Mouse (Mus musculus) liver, embryonic 11.5 days (tissue): ENCODE results near the gene Pdcd7. TPM values are rescaled to one million over a fixed set of nuclear protein-coding genes. Genes with fewer than 3 reads are reported as not detected.

Source experiments
- ATAC-seq: fragments of 200-750 bp; cut with Nextera tagmentation; replicated peaks from 2 replicates; pipeline ENCODE4 v1.8.0; 2017; ENCODE audit warnings: moderate number of reproducible peaks, mild to moderate bottlenecking, moderate TSS enrichment, moderate library complexity; ENCODE audit not compliant: low FRiP score
- DNase-seq: peaks from one replicate; pipeline ENCODE4 v3.0.0-alpha.2; 2017; ENCODE audit warnings: low spot score
- H3K27ac ChIP-seq: fragments of 300-500 bp; sonication (generic); 2 replicates; pipeline ENCODE4 v1.5.1; 2014; ENCODE audit warnings: mild to moderate bottlenecking, low read depth, low read length, control low read depth
- H3K27me3 ChIP-seq: fragments of 300-500 bp; sonication (generic); replicated peaks from 2 replicates; pipeline ENCODE4 v1.6.1; 2014; ENCODE audit warnings: low read length, mixed read lengths; ENCODE audit not compliant: control insufficient read depth, insufficient read depth
- H3K36me3 ChIP-seq: fragments of 300-500 bp; sonication (generic); 2 replicates; pipeline ENCODE4 v1.6.1; 2014; ENCODE audit warnings: mild to moderate bottlenecking, low read length, moderate library complexity, mixed read lengths; ENCODE audit not compliant: control insufficient read depth, insufficient read depth
- H3K4me1 ChIP-seq: fragments of 300-500 bp; sonication (generic); replicated peaks from 2 replicates; pipeline ENCODE4 v1.6.1; 2014; ENCODE audit warnings: low read length, mixed read lengths; ENCODE audit not compliant: control insufficient read depth, insufficient read depth
- H3K4me2 ChIP-seq: fragments of 300-500 bp; sonication (generic); 2 replicates; pipeline ENCODE4 v1.6.1; 2014; ENCODE audit warnings: mild to moderate bottlenecking, control low read depth, moderate library complexity
- H3K4me3 ChIP-seq: fragments of 300-500 bp; sonication (generic); 2 replicates; pipeline ENCODE4 v1.5.1; 2014; ENCODE audit warnings: low read depth, low read length, control low read depth
- H3K9ac ChIP-seq: fragments of 300-500 bp; sonication (generic); 2 replicates; pipeline ENCODE4 v1.6.1; 2014; ENCODE audit warnings: low read depth, low read length, control low read depth
- H3K9me3 ChIP-seq: fragments of 300-500 bp; sonication (generic); 2 replicates; pipeline ENCODE4 v1.6.1; 2016; ENCODE audit warnings: low read length, inconsistent platforms, mixed read lengths; ENCODE audit not compliant: control insufficient read depth
- WGBS: fragments of 180-500 bp; shearing (Covaris S2); extraction: QIAGEN DNeasy Blood & Tissue Kit; methylation state at CpG from one replicate; pipeline ENCODE4 v1.1.7; 2014; 5-methylcytosine and 5-hydroxymethylcytosine counted together
- polyA plus RNA-seq: library from polyadenylated mRNA; unstranded; fragments of >200 nt; fragmentation: Nextera tagmentation; extraction: Ambion mirVana; gene quantifications from 2 replicates; pipeline ENCODE4 v1.2.1, GENCODE M21; 2014

Pdcd7 gene
- polyA plus RNA-seq, 1 experiment from 2014 or later = 10.5 TPM

DNA sequence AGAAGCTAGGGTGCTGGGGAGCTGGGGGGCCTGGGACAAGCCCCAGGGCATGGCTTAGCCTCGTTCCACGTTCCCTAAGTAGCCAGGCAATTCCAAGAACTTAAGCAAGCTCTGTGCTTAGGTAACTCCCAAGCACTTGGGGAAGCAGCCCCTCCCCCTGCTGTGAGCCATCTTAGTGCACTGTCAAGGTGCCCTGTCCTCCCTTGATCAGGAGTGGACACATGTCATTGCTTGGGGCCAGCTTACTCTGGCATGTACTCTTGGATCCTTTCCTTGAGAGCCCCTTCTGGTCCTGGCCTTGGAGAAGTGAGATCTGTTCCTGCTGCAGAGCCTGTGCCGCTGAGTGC lies 36.8 kb downstream of the Pdcd7 start:
- Histone ChIP-seq H3K9me3 (no peaks in the 10 kb centered on the region), H3K9ac (no peak overlapping the region), H3K4me2 (no peak overlapping the region), H3K27me3 (0 out of 2 replicates have a peak, but pooled peaks cover 2% of the 10 kb centered on the region), H3K27ac (no peak overlapping the region), H3K4me1 (no peaks in the 10 kb centered on the region), H3K36me3 (no peaks in the 10 kb centered on the region), H3K4me3 (no peak overlapping the region)
- WGBS = 60% methylated on average over 3 of the region's 3 CpGs
- DNase-seq (no peak), ATAC-seq (no peak)

DNA sequence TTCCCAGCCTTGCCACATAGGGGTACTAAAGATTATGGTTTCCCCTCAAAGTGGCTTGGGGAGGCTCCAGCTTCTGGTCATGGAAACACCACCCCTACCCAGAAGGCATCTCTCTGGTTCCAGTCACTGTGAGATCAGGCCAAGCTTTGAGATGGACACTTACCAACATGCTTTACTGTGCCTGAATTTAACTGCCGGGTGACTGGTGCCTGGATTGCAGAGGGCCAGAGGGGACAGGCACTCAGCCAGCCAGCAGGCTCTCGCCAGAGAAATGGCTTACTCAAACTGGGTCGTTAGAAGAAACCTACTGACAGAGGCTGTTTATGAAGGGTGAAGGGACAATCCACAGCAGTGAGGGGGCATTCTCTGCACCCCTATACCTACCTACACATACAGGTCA lies 38.4 kb downstream of the Pdcd7 start:
- no peak for ATAC-seq
- DNase-seq = no peak
- Histone ChIP-seq H3K27me3 (peaks cover 8% of the 10 kb centered on the region), H3K9ac (no peak overlapping the region), H3K9me3 (no peaks in the 10 kb centered on the region), H3K36me3 (no peaks in the 10 kb centered on the region), H3K4me1 (no peaks in the 10 kb centered on the region), H3K27ac (no peak overlapping the region), H3K4me2 (no peak overlapping the region), H3K4me3 (no peak overlapping the region)
- 55% methylated on average over 3 of the region's 3 CpGs for WGBS

DNA sequence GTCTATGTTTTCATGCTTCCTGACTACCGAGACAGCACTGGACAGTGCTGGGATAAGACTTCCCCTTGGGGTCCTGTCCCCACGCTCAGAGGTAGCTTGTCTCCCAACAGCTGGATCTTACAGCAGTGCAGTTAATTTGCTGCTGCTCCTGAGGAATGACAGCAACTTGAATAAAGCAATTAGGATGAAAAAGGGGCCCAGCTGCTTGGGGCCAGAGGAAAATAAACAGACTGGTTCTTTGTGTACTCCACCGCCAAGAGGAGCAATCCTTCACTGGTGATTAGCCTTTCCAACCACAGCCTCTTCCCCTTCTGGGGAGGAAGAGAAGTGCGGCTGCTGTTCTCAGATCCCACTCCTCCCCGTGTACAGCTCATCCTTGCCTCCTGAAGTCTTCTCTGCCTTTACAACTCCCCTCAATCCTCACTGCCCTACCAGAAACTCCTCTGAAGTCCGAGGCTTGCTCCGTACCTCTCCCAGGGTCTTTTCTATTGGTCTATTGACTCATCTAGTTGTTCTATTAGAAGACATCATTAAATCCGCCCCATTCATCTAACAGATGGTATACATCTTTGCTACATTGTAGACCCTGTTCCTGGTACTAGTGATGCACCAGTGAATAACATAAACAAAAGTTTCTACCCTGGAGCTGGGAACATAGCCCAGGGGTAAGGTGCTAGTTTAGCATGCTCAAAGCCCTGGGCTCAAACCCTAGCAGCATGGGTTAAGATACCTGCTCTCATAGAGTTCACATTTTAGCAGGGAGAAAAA lies 40.7 kb downstream of the Pdcd7 start:
- H3K4me1 ChIP-seq = no peaks in the 10 kb centered on the region
- peaks cover 31% of the 10 kb centered on the region for H3K27me3 ChIP-seq
- H3K36me3 ChIP-seq = no peaks in the 10 kb centered on the region
- 33% methylated on average over 8 of the region's 8 CpGs for WGBS
- H3K27ac ChIP-seq = no peak overlapping the region
- H3K4me2 ChIP-seq = no peak overlapping the region
- ATAC-seq (no peak), DNase-seq (peak; percentile 38)
- no peak overlapping the region for H3K9ac ChIP-seq
- H3K4me3 ChIP-seq = no peak overlapping the region
- no peaks in the 10 kb centered on the region for H3K9me3 ChIP-seq

DNA sequence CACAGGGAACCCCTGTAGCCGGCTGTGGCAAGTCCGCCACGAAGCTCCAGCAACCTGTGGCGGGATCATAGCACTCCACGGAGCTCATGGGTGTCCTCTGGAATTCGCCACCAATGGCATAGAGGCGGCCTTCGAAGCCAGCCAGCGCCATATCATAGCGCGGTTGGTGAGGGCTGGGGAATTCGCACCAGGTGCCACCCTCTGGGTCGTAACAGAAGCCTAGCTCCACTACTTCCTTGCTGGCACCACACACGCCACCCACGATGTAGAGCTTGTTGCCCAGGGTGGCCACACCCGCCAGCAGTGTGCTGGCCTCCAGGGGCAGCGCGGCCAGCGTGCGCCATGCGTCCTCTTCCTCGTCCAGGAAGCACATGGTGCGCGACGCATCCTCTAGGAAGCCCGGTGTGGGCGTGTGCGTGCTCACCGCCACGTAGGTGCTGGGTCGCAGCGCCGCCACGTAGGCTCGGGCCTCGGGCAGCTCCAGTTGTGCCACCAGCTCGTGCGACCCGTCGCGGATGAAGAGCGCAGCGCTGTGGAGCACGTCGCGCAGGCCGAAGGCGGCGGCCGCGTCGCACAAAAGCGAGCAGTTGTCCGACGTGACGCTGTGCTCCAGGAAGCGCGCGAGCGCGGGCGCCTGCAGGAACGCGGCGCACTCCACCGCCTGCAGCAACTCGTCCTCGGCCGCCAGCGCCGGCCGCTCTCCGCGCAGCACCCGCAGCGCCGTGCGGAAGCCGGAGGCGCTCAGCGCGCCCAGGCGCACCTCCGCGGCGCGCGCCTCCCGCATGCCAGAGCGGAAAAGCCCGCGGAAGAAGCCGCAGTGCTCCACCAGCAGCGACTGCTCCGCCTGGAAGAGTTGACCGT lies 45.1 kb downstream of the Pdcd7 start:
- Histone ChIP-seq H3K9ac (no peak overlapping the region; the same call in 1 of the 2 replicates), H3K27ac (no peak overlapping the region)
- DNase-seq = peak; percentile 40

DNA sequence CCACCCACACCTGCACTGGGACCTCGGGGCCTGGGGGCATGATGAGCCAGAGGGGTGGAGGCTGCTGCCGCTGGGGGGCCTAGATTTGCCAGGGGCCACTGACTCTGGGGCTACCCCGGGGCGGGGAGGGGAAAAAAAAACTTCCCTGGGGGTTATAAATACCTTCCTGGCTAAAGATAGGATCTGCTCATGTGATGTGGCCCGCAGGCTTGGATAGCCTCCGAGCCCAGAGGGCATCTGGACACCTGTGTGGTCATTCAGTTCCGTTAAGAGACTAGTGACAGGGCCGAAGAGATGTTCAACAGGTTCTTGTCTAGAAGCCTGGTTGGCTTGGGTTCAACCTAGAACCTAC lies 45.7 kb downstream of the Pdcd7 start, which contains the start of gene Kbtbd13:
TSS of gene Kbtbd13 (minus strand) at position 40 of the 352 bp plus-strand sequence.
- H3K9ac ChIP-seq = no peak within 1 kb of the TSS; the same call in 1 of the 2 replicates
- ATAC-seq = no peak

More for the DNA sequence above, 45.1 kb downstream of the Pdcd7 start:
- 14% methylated on average over 96 of the region's 96 CpGs for WGBS
- peak overlapping the region; percentile 57 for H3K4me2 ChIP-seq
- H3K4me3 ChIP-seq = peak overlapping the region; percentile 44
- ATAC-seq = no peak
- no peaks in the 10 kb centered on the region for H3K4me1 ChIP-seq
- H3K9me3 ChIP-seq = no peaks in the 10 kb centered on the region
- no peaks in the 10 kb centered on the region for H3K36me3 ChIP-seq
- peaks cover 50% of the 10 kb centered on the region for H3K27me3 ChIP-seq

DNA sequence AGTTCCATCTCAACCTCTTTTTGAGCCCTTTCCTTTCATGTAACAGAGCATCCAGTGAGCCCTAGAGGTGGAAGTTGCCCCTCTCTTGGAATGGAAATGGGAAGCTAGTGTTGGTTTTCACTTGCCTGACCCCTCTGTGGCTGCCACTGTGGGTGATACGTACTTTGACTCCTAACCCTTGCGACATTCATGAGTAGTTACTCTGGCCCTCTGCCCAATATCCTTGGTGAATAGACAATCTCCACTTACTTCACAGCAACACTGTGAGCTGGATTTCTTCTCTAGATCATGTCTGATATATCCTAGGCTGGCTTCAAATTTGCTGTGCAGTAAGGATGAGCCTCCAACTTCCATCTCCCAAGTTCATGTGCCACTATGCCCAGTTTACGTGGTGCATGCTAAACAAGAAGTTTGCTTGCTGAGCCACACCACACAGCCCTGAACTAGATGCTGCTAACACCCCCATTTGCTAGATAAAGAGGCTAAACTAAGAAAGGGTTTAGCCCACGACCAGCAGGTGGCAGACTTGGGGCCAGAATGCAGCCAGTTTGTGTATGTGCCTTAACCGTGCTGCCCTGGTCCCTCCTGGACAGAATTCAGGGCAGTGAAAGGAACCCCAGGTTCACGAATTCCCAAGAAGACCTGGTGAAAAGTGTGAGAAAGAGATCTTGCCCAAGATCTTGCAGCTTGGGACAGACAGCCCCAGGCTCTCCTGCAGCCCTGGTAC lies 46.9 kb downstream of the Pdcd7 start:
- 28% methylated on average over 6 of the region's 6 CpGs for WGBS
- H3K36me3 ChIP-seq = no peaks in the 10 kb centered on the region
- no peak overlapping the region for H3K4me3 ChIP-seq
- no peak overlapping the region for H3K27ac ChIP-seq
- H3K9me3 ChIP-seq = no peaks in the 10 kb centered on the region
- no peak overlapping the region for H3K4me2 ChIP-seq
- peaks cover 50% of the 10 kb centered on the region for H3K27me3 ChIP-seq
- DNase-seq (peak; percentile 58), ATAC-seq (no peak)
- H3K4me1 ChIP-seq = no peaks in the 10 kb centered on the region
- no peak overlapping the region for H3K9ac ChIP-seq

More for the DNA sequence above, 45.7 kb downstream of the Pdcd7 start, which contains the start of gene Kbtbd13:
- H3K4me3 ChIP-seq = peak within 1 kb of the TSS; percentile 44
- no peak within 1 kb of the TSS for H3K27ac ChIP-seq
- H3K27me3 ChIP-seq = peaks cover 50% of the 10 kb centered on the region
- DNase-seq = no peak
- no peaks in the 10 kb centered on the region for H3K36me3 ChIP-seq
- no peaks in the 10 kb centered on the region for H3K9me3 ChIP-seq
- 45% methylated on average over 8 of the region's 8 CpGs for WGBS
- no peaks in the 10 kb centered on the region for H3K4me1 ChIP-seq
- H3K4me2 ChIP-seq = peak within 1 kb of the TSS; percentile 57

DNA sequence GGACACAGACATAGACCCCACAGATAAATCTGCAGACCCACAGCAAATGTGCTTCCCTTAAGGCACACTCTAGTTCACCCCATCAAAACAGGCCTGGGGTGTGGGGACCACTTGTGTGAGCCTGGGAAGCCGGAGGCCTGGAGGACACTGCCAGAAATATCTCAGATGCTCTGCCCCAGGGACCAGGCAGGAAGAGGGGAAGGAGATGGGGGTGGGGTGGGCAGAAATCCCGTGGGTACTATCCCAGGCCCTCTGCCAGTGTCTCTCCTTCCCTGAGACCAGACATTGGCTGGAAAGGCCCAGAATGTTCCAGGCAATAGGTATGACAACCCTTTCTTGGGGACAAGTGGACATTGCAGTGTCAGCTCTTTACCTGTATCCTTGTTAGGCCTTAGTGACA lies 47.7 kb downstream of the Pdcd7 start:
- peaks cover 50% of the 10 kb centered on the region for H3K27me3 ChIP-seq
- H3K27ac ChIP-seq = no peak overlapping the region
- no peak for DNase-seq
- H3K4me1 ChIP-seq = peaks cover 2% of the 10 kb centered on the region; the same call in 1 of the 2 replicates
- no peak overlapping the region for H3K4me2 ChIP-seq
- H3K4me3 ChIP-seq = no peak overlapping the region
- H3K36me3 ChIP-seq = no peaks in the 10 kb centered on the region
- H3K9ac ChIP-seq = no peak overlapping the region
- WGBS = 50% methylated on average over 2 of the region's 2 CpGs
- H3K9me3 ChIP-seq = no peaks in the 10 kb centered on the region
- ATAC-seq = no peak

DNA sequence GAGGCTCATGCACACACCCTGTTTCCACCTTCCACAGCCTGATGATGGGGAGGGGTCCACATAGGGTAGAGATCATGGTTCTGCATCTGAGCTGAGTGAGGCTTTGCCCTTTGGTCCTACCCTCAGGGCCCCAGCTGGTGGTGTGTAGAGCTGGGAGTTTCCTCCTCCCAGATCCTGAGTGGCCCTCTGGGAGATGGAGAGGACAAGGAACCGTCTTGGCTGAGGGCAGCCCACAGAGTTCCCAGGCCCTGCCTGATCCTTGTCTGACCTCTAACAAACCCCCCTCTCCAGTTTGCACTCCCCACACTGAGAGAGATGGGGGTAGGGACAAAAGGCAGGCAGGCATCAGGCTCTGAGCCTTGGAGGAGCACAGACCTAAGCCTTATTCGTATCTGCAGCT lies 48.5 kb downstream of the Pdcd7 start:
- no peak overlapping the region for H3K4me3 ChIP-seq
- peaks cover 43% of the 10 kb centered on the region for H3K27me3 ChIP-seq
- no peak overlapping the region for H3K27ac ChIP-seq
- no peak for DNase-seq
- 69% methylated on average over 2 of the region's 2 CpGs for WGBS
- H3K9ac ChIP-seq = no peak overlapping the region
- no peaks in the 10 kb centered on the region for H3K36me3 ChIP-seq
- peaks cover 3% of the 10 kb centered on the region; the same call in 1 of the 2 replicates for H3K4me1 ChIP-seq
- ATAC-seq = no peak
- H3K9me3 ChIP-seq = no peaks in the 10 kb centered on the region
- H3K4me2 ChIP-seq = no peak overlapping the region
